Mouse (Mus musculus): ENCODE results near the gene Fgd6. TPM values are rescaled to one million over a fixed set of nuclear protein-coding genes. Genes with fewer than 3 reads are reported as not detected.

Gene Fgd6
- polyA plus RNA-seq, 1 experiment from 2014 or later, result 3.3 TPM

DNA sequence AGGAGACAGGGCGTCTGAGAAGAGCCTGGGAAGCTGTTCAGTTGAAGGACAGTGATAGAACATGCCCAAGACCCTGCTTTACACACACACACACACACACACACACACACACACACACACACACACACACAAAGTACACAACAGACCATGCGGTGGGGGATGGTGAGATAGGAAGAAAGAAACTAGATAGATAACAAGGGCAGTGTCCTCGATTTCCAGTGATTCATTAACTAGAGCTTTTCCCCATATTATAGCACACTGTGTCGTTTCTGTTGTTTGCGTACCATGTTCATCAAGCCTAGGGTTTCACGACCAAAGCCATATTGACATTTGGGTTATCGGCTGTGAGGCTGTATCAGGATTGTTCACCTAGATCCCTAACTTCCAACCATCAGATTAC lies 83.2 kb downstream of the Fgd6 start:
- no peak for ATAC-seq (ENCODE audit: low FRiP score, low TSS enrichment)
- H3K4me2 ChIP-seq (replicated peaks; ENCODE audit: low read depth, low read length), result no peak overlapping the region
- WGBS, result 84% methylated on average over 7 of the region's 7 CpGs

DNA sequence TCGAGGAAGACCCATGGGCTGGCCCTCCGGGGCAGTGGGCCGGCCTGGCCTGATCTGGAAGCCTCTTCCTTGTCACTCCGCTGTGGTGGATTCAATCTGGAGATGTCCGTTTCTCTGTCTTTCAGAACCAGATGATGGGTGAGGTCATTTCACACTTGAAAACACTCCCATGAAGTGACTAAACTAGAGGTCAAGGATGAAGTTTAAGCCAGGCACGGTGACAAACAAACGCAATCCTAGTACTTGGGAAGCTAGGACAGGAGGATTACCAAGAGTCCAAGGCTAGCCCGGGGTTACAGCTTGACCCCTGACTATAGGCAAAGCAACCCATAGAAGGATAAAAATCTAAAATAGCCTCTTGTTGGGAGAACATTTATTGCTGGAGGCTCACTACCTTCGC lies 84.9 kb downstream of the Fgd6 start:
- Histone ChIP-seq H3K4me3 (ENCODE audit: low read length) (no peak overlapping the region), H3K36me3 (ENCODE audit: insufficient read depth, low read length) (peaks cover 4% of the 10 kb centered on the region; the same call in 1 of the 2 replicates), H3K9ac (replicated peaks; ENCODE audit: low read length) (no peak overlapping the region), H3K27ac (ENCODE audit: low read length) (no peak overlapping the region), H3K4me1 (ENCODE audit: insufficient read depth, low read length) (peaks cover 4% of the 10 kb centered on the region; the same call in 1 of the 2 replicates), H3K9me3 (ENCODE audit: low read length) (no peaks in the 10 kb centered on the region), H3K27me3 (ENCODE audit: insufficient read depth, low read length) (no peaks in the 10 kb centered on the region), H3K4me2 (replicated peaks; ENCODE audit: low read depth, low read length) (no peak overlapping the region)
- no peak for ATAC-seq (ENCODE audit: low FRiP score, low TSS enrichment)
- 85% methylated on average over 9 of the region's 9 CpGs for WGBS

More for the DNA sequence above, 83.2 kb downstream of the Fgd6 start:
- peaks cover 7% of the 10 kb centered on the region; the same call in 1 of the 2 replicates for H3K4me1 ChIP-seq (ENCODE audit: insufficient read depth, low read length)
- H3K27me3 ChIP-seq (ENCODE audit: insufficient read depth, low read length), result no peaks in the 10 kb centered on the region
- peaks cover 4% of the 10 kb centered on the region; the same call in 1 of the 2 replicates for H3K36me3 ChIP-seq (ENCODE audit: insufficient read depth, low read length)
- H3K9ac ChIP-seq (replicated peaks; ENCODE audit: low read length), result no peak overlapping the region
- no peak overlapping the region for H3K4me3 ChIP-seq (ENCODE audit: low read length)
- no peak overlapping the region for H3K27ac ChIP-seq (ENCODE audit: low read length)
- no peaks in the 10 kb centered on the region for H3K9me3 ChIP-seq (ENCODE audit: low read length)

DNA sequence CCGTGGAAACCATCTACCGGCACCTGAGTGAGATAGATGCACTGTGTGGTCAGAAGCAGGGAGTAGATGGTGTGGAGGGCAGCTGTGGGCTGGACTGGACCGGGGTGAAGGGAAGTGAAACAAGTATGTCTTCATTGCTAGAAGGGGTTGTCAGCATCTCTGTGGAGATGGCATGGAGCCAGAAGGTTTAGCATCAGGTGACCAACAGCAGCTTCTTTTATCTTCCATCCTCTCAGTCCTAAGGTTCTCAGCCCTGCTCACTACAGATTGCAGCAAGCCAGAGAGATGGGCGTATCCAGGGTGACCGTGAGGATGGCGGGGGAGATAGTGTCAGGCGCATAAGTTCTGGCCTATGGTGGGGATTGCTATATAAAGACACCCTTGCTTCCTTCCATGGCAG lies 86.8 kb downstream of the Fgd6 start:
- H3K4me3 ChIP-seq (ENCODE audit: low read length), result no peak overlapping the region
- peaks cover 7% of the 10 kb centered on the region; the same call in 1 of the 2 replicates for H3K36me3 ChIP-seq (ENCODE audit: insufficient read depth, low read length)
- 85% methylated on average over 7 of the region's 7 CpGs for WGBS
- H3K27me3 ChIP-seq (ENCODE audit: insufficient read depth, low read length), result no peaks in the 10 kb centered on the region
- no peak overlapping the region for H3K9ac ChIP-seq (replicated peaks; ENCODE audit: low read length)
- no peaks in the 10 kb centered on the region for H3K4me1 ChIP-seq (ENCODE audit: insufficient read depth, low read length)
- H3K4me2 ChIP-seq (replicated peaks; ENCODE audit: low read depth, low read length), result no peak overlapping the region
- ATAC-seq (ENCODE audit: low FRiP score, low TSS enrichment), result no peak
- H3K9me3 ChIP-seq (ENCODE audit: low read length), result no peaks in the 10 kb centered on the region
- H3K27ac ChIP-seq (ENCODE audit: low read length), result no peak overlapping the region

DNA sequence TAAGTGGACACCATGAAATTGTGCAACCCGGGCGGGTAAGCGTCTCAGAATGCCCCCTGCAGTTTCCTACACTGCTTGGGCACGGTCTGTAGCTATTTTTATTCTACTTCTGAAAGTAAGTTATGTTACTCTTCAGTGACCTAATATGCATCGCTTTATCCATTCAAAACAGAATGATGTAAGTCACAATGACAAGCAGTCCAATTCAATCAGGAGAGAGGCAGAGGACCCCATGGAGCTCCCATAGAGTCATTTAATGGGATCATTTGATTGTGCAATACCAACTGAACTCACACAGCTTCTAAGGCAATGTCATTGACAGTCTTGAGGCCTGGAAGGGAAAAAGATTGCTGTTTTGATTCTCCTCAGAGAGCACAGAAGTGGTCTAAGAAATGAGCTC lies 87.8 kb downstream of the Fgd6 start:
- WGBS, result 91% methylated on average over 5 of the region's 5 CpGs
- Histone ChIP-seq H3K27ac (ENCODE audit: low read length) (no peak overlapping the region), H3K9ac (replicated peaks; ENCODE audit: low read length) (no peak overlapping the region), H3K4me3 (ENCODE audit: low read length) (no peak overlapping the region), H3K9me3 (ENCODE audit: low read length) (no peaks in the 10 kb centered on the region), H3K4me1 (ENCODE audit: insufficient read depth, low read length) (no peaks in the 10 kb centered on the region), H3K27me3 (ENCODE audit: insufficient read depth, low read length) (no peaks in the 10 kb centered on the region), H3K4me2 (replicated peaks; ENCODE audit: low read depth, low read length) (no peak overlapping the region), H3K36me3 (ENCODE audit: insufficient read depth, low read length) (peaks cover 7% of the 10 kb centered on the region; the same call in 1 of the 2 replicates)
- no peak for ATAC-seq (ENCODE audit: low FRiP score, low TSS enrichment)

DNA sequence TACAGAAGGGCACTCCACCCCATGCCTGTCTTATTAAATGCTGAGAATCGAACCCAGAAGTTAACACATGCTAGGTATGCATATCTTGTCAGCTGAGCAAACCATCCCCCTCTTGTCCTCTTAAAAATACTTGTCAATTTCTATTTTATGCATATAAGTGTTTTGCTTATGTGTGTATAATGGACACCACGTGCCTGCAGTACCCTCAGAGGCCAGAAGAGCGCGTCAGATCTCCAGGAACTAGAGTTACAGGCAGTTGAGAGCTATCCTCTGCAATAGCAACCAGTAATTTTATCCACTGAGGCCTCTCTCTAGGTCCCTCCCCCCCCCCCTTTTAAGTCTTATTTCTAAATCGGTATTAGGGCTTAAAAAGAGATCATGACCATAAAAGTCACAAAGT lies 88.6 kb downstream of the Fgd6 start:
- H3K4me3 ChIP-seq (ENCODE audit: low read length), result no peak overlapping the region
- ATAC-seq (ENCODE audit: low FRiP score, low TSS enrichment), result no peak
- H3K4me2 ChIP-seq (replicated peaks; ENCODE audit: low read depth, low read length), result no peak overlapping the region
- peaks cover 7% of the 10 kb centered on the region; the same call in 1 of the 2 replicates for H3K36me3 ChIP-seq (ENCODE audit: insufficient read depth, low read length)
- H3K27ac ChIP-seq (ENCODE audit: low read length), result no peak overlapping the region
- 83% methylated on average over 5 of the region's 5 CpGs for WGBS
- H3K4me1 ChIP-seq (ENCODE audit: insufficient read depth, low read length), result no peaks in the 10 kb centered on the region
- H3K9me3 ChIP-seq (ENCODE audit: low read length), result no peaks in the 10 kb centered on the region
- no peak overlapping the region for H3K9ac ChIP-seq (replicated peaks; ENCODE audit: low read length)
- H3K27me3 ChIP-seq (ENCODE audit: insufficient read depth, low read length), result no peaks in the 10 kb centered on the region

DNA sequence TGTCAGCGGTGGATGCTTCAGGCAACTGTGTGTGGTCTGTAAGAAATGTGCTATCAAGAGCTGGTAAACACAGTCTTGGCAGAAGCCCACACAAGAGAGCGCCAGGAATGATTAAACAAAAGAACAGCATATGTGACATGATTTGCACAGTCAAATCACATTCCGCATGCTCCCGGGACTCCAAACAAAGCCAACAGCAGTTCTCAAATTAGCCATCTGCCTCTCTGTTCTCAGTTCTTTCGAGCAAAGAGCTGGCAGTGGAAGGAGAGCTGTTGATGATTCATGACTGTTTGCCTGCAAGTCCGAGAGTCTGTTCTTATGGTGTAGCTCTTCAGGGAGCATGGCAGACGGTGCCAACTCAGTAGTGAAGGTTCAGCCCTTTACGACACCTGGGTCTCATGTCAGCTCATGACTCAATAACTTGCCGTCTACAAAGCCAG lies 93.9 kb downstream of the Fgd6 start:
- Histone ChIP-seq H3K4me1 (ENCODE audit: insufficient read depth, low read length) (no peaks in the 10 kb centered on the region), H3K27ac (ENCODE audit: low read length) (peak overlapping the region; percentile 51), H3K36me3 (ENCODE audit: insufficient read depth, low read length) (0 out of 2 replicates have a peak, but pooled peaks cover 3% of the 10 kb centered on the region), H3K27me3 (ENCODE audit: insufficient read depth, low read length) (no peaks in the 10 kb centered on the region), H3K9me3 (ENCODE audit: low read length) (no peaks in the 10 kb centered on the region), H3K4me2 (replicated peaks; ENCODE audit: low read depth, low read length) (no peak overlapping the region), H3K9ac (replicated peaks; ENCODE audit: low read length) (no peak overlapping the region), H3K4me3 (ENCODE audit: low read length) (no peak overlapping the region)
- ATAC-seq (ENCODE audit: low FRiP score, low TSS enrichment), result peak; percentile 81
- WGBS, result 54% methylated on average over 9 of the region's 9 CpGs

DNA sequence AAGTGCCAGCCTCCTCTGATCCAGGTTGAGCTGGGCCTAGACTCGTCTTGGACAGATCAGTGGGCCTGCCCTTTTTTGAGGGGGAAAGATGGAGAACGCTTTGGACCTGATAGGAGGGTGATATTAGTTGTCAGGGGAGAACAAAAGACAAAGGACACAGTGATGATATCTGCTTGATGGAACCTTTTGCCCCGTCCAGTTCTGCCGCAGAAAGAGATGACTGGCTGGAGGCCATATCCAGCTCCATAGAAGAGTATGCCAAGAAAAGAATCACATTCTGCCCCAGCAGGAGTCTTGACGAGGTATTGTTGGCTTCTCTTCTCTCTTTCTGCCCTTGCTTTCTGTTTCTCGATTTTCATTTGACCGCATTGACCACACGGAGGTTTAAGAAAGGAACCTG lies 97.3 kb downstream of the Fgd6 start:
- ATAC-seq (ENCODE audit: low FRiP score, low TSS enrichment), result no peak
- Histone ChIP-seq H3K9ac (replicated peaks; ENCODE audit: low read length) (no peak overlapping the region), H3K4me1 (ENCODE audit: insufficient read depth, low read length) (no peaks in the 10 kb centered on the region), H3K36me3 (ENCODE audit: insufficient read depth, low read length) (0 out of 2 replicates have a peak, but pooled peaks cover 2% of the 10 kb centered on the region), H3K27me3 (ENCODE audit: insufficient read depth, low read length) (no peaks in the 10 kb centered on the region), H3K4me3 (ENCODE audit: low read length) (no peak overlapping the region), H3K27ac (ENCODE audit: low read length) (no peak overlapping the region), H3K4me2 (replicated peaks; ENCODE audit: low read depth, low read length) (no peak overlapping the region), H3K9me3 (ENCODE audit: low read length) (no peaks in the 10 kb centered on the region)
- 86% methylated on average over 8 of the region's 8 CpGs for WGBS

DNA sequence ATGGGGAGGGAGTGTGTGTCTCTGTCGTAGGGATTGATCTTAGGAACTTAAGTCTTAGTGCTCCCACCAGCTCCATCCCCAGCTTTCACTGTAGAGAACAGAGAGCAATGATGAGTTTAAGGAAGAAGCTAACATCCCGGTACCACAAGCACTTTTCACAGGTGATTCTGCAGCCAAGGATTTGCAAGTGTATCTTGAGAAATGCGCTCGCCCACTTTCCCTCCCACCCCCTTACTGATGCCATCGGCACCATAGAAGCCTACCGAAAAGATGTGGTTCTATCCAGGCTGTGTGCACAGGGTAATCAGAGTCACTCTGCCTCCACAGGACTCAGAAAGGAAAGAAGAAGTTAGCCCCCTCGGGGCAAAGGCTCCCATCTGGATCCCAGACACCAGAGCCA lies 97.9 kb downstream of the Fgd6 start:
- no peaks in the 10 kb centered on the region for H3K4me1 ChIP-seq (ENCODE audit: insufficient read depth, low read length)
- H3K4me3 ChIP-seq (ENCODE audit: low read length), result no peak overlapping the region
- no peak overlapping the region for H3K27ac ChIP-seq (ENCODE audit: low read length)
- 0 out of 2 replicates have a peak, but pooled peaks cover 2% of the 10 kb centered on the region for H3K36me3 ChIP-seq (ENCODE audit: insufficient read depth, low read length)
- 90% methylated on average over 7 of the region's 7 CpGs for whole genome bisulfite sequencing
- no peaks in the 10 kb centered on the region for H3K9me3 ChIP-seq (ENCODE audit: low read length)
- ATAC-seq (ENCODE audit: low FRiP score, low TSS enrichment), result no peak
- no peaks in the 10 kb centered on the region for H3K27me3 ChIP-seq (ENCODE audit: insufficient read depth, low read length)
- H3K9ac ChIP-seq (replicated peaks; ENCODE audit: low read length), result no peak overlapping the region
- H3K4me2 ChIP-seq (replicated peaks; ENCODE audit: low read depth, low read length), result no peak overlapping the region

DNA sequence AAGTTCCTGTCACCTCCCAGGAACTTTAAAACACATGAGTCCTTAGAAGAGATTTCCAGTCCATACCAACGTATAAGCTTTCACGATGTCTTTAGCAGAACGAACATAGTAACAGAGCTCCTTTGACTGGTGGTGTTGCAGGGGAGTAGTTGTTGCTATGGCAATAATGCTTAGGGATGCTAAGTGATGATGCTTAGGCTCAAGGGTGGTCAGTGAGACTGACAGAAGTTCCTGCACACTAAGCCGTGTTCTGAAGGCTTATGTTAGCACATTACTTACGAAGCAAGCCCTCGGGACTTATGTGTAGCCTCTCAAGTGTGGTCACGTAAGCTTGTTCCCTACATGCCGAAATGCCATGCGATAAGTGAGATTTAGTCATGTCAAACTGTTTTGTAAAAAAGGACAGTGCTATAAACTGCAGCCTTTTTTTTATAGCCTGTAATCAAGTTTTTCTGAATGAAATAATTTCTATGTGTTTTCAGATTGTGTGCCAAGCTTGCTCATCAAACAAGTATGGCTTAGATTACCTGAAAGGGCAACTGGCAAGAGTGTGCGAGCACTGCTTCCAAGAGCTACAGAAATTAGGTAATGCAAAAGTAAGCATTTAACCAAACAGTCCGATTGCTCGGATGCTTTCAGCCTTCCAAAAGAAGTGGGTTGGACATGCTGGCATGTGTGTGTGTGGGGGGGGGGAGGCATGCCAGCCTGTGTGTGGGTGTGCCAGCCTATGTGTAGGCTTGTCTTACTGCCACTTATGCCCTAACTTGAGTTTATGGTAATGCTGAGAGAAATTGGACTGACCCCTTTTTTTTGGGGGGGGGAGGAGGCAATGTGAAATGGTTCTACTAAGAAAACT lies 99.0 kb downstream of the Fgd6 start:
- Histone ChIP-seq H3K27ac (ENCODE audit: low read length) (no peak overlapping the region), H3K36me3 (ENCODE audit: insufficient read depth, low read length) (0 out of 2 replicates have a peak, but pooled peaks cover 2% of the 10 kb centered on the region), H3K27me3 (ENCODE audit: insufficient read depth, low read length) (no peaks in the 10 kb centered on the region), H3K9ac (replicated peaks; ENCODE audit: low read length) (no peak overlapping the region), H3K4me1 (ENCODE audit: insufficient read depth, low read length) (no peaks in the 10 kb centered on the region), H3K4me3 (ENCODE audit: low read length) (no peak overlapping the region), H3K4me2 (replicated peaks; ENCODE audit: low read depth, low read length) (no peak overlapping the region), H3K9me3 (ENCODE audit: low read length) (no peaks in the 10 kb centered on the region)
- 86% methylated on average over 12 of the region's 12 CpGs for WGBS
- no peak for ATAC-seq (ENCODE audit: low FRiP score, low TSS enrichment)

DNA sequence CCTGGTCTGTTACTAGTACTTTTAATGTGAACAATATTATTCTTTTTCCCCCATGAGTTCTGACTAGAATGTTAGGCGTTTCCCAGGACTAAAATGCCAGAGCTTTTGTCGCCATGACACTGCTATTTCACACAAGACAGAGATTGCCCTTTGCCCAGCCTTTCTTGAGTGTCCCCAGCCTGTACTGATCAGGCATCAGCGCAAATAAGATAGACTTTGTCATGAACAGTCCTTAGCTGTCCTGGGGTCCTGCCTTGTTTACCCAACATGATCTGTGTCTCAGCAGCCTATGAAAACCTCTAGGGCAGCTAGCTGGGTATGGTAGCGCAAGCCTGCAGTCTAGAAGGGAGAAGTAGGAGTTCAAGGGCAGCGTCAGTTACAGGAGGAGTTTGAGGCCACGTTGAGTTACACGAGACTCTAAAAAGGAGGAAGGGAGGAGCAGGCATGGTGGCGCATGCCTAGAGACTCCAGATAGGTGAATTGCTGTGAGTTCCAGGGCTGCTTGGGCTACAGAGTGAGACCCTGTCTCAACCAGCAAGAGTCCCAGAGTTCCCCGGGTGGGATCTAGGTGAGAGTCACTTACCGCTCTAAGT lies 103.2 kb downstream of the Fgd6 start:
- 84% methylated on average over 10 of the region's 10 CpGs for WGBS

More for the DNA sequence above, 103.2 kb downstream of the Fgd6 start:
- Histone ChIP-seq H3K9ac (replicated peaks; ENCODE audit: low read length) (no peak overlapping the region), H3K27ac (ENCODE audit: low read length) (no peak overlapping the region), H3K27me3 (ENCODE audit: insufficient read depth, low read length) (no peaks in the 10 kb centered on the region), H3K4me3 (ENCODE audit: low read length) (no peak overlapping the region), H3K4me1 (ENCODE audit: insufficient read depth, low read length) (no peaks in the 10 kb centered on the region), H3K9me3 (ENCODE audit: low read length) (no peaks in the 10 kb centered on the region), H3K36me3 (ENCODE audit: insufficient read depth, low read length) (0 out of 2 replicates have a peak, but pooled peaks cover 2% of the 10 kb centered on the region), H3K4me2 (replicated peaks; ENCODE audit: low read depth, low read length) (no peak overlapping the region)
- ATAC-seq (ENCODE audit: low FRiP score, low TSS enrichment), result no peak
